Mouse (Mus musculus) liver, postnatal 0 days (tissue): ENCODE measurements around the gene Msantd3. TPM values are rescaled to one million over a fixed set of nuclear protein-coding genes. Genes with fewer than 3 reads are reported as not detected.

Experiments used
- ATAC-seq: fragments of 200-750 bp; cut with Nextera tagmentation; 2 replicates; pipeline ENCODE4 v1.8.0; 2017; ENCODE audit warnings: mild to moderate bottlenecking, moderate library complexity
- DNase-seq: peaks from one replicate; pipeline ENCODE4 v3.0.0-alpha.2; 2016
- H3K27ac ChIP-seq: fragments of 300-500 bp; sonication (generic); 2 replicates; pipeline ENCODE4 v1.5.1; 2014; ENCODE audit warnings: antibody characterized with exemption, moderate library complexity, mild to moderate bottlenecking, low read depth
- H3K27me3 ChIP-seq: fragments of 300-500 bp; sonication (generic); 2 replicates; pipeline ENCODE4 v1.6.1; 2014; ENCODE audit warnings: low read length, control low read depth, mixed read lengths; ENCODE audit not compliant: insufficient read depth
- H3K36me3 ChIP-seq: fragments of 300-500 bp; sonication (generic); replicated peaks from 2 replicates; pipeline ENCODE4 v1.6.1; 2014; ENCODE audit warnings: mild to moderate bottlenecking, control low read depth, low read length, moderate library complexity, mixed read lengths; ENCODE audit not compliant: insufficient read depth
- H3K4me1 ChIP-seq: fragments of 300-500 bp; sonication (generic); 2 replicates; pipeline ENCODE4 v1.6.1; 2014; ENCODE audit warnings: antibody characterized with exemption, mild to moderate bottlenecking, control low read depth; ENCODE audit not compliant: insufficient read depth
- H3K4me2 ChIP-seq: fragments of 300-500 bp; sonication (generic); 2 replicates; pipeline ENCODE4 v1.6.1; 2014; ENCODE audit warnings: low read depth, mild to moderate bottlenecking, low read length, moderate library complexity, mixed read lengths
- H3K4me3 ChIP-seq: fragments of 300-500 bp; sonication (generic); 2 replicates; pipeline ENCODE4 v1.5.1; 2014; ENCODE audit warnings: low read depth, low read length
- H3K9ac ChIP-seq: fragments of 300-500 bp; sonication (generic); replicated peaks from 2 replicates; pipeline ENCODE4 v1.6.1; 2014; ENCODE audit warnings: mild to moderate bottlenecking, moderate library complexity
- H3K9me3 ChIP-seq: fragments of 300-500 bp; sonication (generic); 2 replicates; pipeline ENCODE4 v1.6.1; 2016; ENCODE audit warnings: mild to moderate bottlenecking, control low read depth, low read length, mixed read lengths
- CTCF ChIP-seq: sonication (generic); IDR thresholded peaks from 2 replicates; pipeline ENCODE4 v1.5.1; 2016; ENCODE audit warnings: antibody characterized with exemption, low read depth
- EP300 ChIP-seq: IDR thresholded peaks from 2 replicates; pipeline ENCODE4 v1.6.1; 2016; ENCODE audit warnings: antibody characterized with exemption, low read depth, mild to moderate bottlenecking
- WGBS: fragments of 180-500 bp; shearing (Covaris S2); extraction: QIAGEN DNeasy Blood & Tissue Kit; methylation state at CpG from one replicate; pipeline ENCODE4 v1.1.7; 2014; ENCODE audit not compliant: insufficient replicate concordance; 5-methylcytosine and 5-hydroxymethylcytosine counted together
- polyA plus RNA-seq: library from polyadenylated mRNA; unstranded; fragments of >200 nt; fragmentation: Nextera tagmentation; extraction: Ambion mirVana; gene quantifications from 2 replicates; pipeline ENCODE4 v1.2.1, GENCODE M21; 2015

The Msantd3 gene
- polyA plus RNA-seq, 1 experiment from 2014 or later: 2.3 TPM

DNA sequence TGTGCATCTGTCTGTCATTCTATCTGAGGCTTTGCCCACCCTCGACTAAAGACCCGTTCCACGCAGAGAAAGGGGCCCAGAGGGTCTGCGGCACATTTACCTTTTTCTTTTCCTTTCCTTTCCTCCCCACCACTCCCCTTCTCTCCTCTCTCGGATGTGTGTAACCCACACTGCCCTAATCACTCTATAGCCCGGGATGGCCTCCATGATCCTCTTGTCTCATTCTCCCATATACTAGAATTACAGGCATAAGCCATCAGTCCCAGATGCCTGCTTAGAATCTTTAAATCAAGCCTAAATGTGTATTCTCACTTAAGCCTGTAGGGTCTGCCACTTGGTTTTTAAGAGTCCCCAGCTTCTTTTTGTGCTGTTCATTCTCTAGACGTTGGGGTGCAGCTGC is 36.6 kb downstream of the Msantd3 start:
- H3K4me3 ChIP-seq: no peak overlapping the region
- no peaks in the 10 kb centered on the region for H3K4me1 ChIP-seq
- ATAC-seq: no peak
- H3K9me3 ChIP-seq: no peaks in the 10 kb centered on the region
- no peaks in the 10 kb centered on the region for H3K36me3 ChIP-seq
- H3K27ac ChIP-seq: no peak overlapping the region
- no peak overlapping the region for H3K9ac ChIP-seq
- H3K27me3 ChIP-seq: no peaks in the 10 kb centered on the region
- TF ChIP-seq EP300 (no peak), CTCF (no peak)
- WGBS: 84% methylated on average over 7 of the region's 7 CpGs
- DNase-seq: no peak
- H3K4me2 ChIP-seq: no peak overlapping the region

DNA sequence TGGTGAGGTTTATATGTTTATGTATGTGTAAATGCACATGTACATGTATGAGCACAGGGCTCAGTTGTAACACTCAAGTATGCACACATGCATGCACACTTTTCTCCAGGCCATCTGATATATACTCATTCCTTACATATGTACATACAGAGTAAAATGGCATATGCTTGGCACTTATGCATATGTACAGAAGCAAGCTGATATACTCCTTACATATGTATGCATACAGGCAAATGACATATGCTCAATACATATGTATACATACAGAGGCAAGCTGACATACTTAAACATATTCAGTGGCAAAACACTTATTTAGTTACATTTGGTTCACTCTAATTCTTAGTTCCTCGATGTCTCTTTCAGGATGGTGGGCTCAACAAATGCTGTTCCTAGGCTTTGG is 38.1 kb downstream of the Msantd3 start:
- DNase-seq (no peak), ATAC-seq (no peak)
- H3K4me2 ChIP-seq: no peak overlapping the region
- no peak overlapping the region for H3K9ac ChIP-seq
- no peaks in the 10 kb centered on the region for H3K27me3 ChIP-seq
- TF ChIP-seq EP300: no peak
- TF ChIP-seq CTCF: no peak
- no peaks in the 10 kb centered on the region for H3K4me1 ChIP-seq
- H3K9me3 ChIP-seq: no peaks in the 10 kb centered on the region
- H3K36me3 ChIP-seq: no peaks in the 10 kb centered on the region
- 74% methylated on average over 1 of the region's 1 CpGs for WGBS
- no peak overlapping the region for H3K27ac ChIP-seq
- no peak overlapping the region for H3K4me3 ChIP-seq

DNA sequence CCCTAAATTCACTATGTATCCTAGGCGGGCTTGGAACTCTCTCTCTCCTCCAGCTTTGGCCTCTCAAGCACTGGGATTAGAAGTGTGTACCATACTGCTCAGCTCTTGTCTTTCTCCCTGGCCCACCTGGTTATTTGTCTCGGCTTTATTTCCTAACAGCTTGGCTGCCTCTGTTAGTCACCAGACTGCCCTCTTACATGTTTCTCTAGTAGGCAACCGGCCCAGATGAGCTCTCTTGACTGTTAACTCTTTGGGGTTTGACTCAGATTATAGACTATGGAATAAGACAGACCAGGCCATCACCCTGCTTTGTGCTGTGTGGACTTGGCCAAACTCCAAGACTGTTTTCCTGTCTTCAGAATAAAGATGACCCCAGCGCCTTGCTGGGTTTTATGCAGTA is 38.7 kb downstream of the Msantd3 start:
- DNase-seq: no peak
- no peak for ATAC-seq

DNA sequence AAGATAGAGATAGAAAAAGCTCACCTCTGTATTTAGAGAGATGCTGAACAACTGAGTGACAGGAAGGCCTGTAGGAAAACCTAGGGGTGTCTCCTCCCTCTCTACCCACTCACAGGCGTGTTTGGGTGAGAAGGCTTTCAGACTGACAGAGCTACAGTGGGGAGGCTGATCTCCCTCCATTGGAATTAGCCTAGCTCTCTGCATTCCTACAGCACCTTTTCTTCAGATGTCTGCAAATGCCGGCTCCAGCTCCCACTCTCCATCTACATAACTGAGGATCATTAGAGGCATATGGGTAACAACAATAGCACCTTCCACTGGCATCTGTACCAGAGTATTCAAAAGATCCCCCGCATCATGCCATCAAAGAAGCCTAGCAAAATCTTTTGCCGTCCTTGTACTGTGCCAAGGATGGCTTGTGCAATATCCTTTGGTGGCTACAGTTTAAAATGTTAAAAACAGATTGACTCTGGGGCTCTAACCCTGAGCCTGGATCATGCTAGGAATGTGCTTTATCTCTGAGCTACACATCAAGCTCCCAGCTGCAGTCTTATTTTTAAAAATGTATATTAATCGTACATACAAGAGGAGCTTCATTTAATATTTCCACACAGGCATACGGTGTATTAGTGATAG is 39.9 kb downstream of the Msantd3 start:
- WGBS: 69% methylated on average over 6 of the region's 6 CpGs
- no peak overlapping the region for H3K27ac ChIP-seq

More for the DNA sequence above, 38.7 kb downstream of the Msantd3 start:
- no peaks in the 10 kb centered on the region for H3K27me3 ChIP-seq
- H3K36me3 ChIP-seq: no peaks in the 10 kb centered on the region
- 53% methylated on average over 4 of the region's 4 CpGs for WGBS
- TF ChIP-seq EP300 (no peak), CTCF (no peak)
- H3K4me1 ChIP-seq: no peaks in the 10 kb centered on the region
- no peak overlapping the region for H3K9ac ChIP-seq
- H3K9me3 ChIP-seq: no peaks in the 10 kb centered on the region
- H3K4me2 ChIP-seq: no peak overlapping the region
- H3K27ac ChIP-seq: no peak overlapping the region
- no peak overlapping the region for H3K4me3 ChIP-seq

DNA sequence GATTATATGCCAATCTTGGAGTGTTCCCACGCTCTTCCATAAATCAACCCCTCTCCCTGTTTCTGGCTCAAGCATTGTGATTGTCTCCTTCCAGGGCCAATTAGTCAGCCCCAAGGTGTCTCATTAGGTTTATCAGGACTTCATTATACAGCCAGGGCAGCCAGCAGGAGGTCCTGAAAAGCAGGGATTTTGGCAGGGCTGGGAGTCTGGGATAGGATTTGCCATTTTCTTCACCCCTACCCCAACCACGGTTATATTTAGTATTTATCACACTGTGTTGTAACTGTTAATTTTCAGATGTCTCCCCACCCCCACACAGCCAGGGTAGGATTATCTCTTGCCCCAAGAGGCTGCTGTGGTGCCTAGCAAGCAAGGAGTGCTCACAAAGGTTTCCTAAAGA is 41.5 kb downstream of the Msantd3 start:
- no peak for ATAC-seq
- no peak overlapping the region for H3K9ac ChIP-seq
- WGBS: 30% methylated on average over 2 of the region's 2 CpGs

More for the DNA sequence above, 39.9 kb downstream of the Msantd3 start:
- Histone ChIP-seq H3K4me2 (no peak overlapping the region), H3K4me3 (no peak overlapping the region), H3K27me3 (peaks cover 2% of the 10 kb centered on the region; the same call in 1 of the 2 replicates), H3K9ac (no peak overlapping the region), H3K36me3 (no peaks in the 10 kb centered on the region), H3K4me1 (no peaks in the 10 kb centered on the region), H3K9me3 (no peaks in the 10 kb centered on the region)
- no peak for DNase-seq
- no peak for ATAC-seq
- TF ChIP-seq EP300: no peak
- TF ChIP-seq CTCF: no peak

DNA sequence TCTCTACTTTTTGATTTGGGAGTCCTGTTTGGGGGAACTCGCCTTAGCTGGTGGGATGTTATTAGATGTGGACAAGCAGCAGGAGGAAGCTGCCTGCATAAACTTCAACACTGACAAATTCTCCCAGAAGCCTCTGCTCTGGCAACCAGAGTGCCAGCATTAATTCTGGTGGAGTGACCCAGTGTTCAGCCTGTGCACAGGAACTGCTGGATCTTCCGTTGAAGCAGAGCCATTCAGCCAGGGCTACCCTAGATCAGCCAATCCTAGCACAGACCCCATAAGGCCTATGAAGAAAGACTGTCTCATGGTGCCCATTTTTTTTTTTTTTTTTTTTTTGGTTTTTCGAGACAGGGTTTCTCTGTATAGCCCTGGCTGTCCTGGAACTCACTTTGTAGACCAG is 42.3 kb downstream of the Msantd3 start:
- 77% methylated on average over 2 of the region's 3 CpGs for WGBS
- H3K4me1 ChIP-seq: no peaks in the 10 kb centered on the region; the same call in 1 of the 2 replicates
- TF ChIP-seq EP300 (no peak), CTCF (no peak)
- no peak for ATAC-seq
- no peak overlapping the region for H3K4me2 ChIP-seq
- no peak overlapping the region for H3K4me3 ChIP-seq
- H3K27me3 ChIP-seq: peaks cover 12% of the 10 kb centered on the region; the same call in 1 of the 2 replicates
- no peaks in the 10 kb centered on the region for H3K36me3 ChIP-seq
- H3K9me3 ChIP-seq: no peaks in the 10 kb centered on the region
- H3K9ac ChIP-seq: no peak overlapping the region
- DNase-seq: no peak
- H3K27ac ChIP-seq: no peak overlapping the region

More for the DNA sequence above, 41.5 kb downstream of the Msantd3 start:
- no peaks in the 10 kb centered on the region for H3K36me3 ChIP-seq
- no peak overlapping the region for H3K4me2 ChIP-seq
- no peak overlapping the region for H3K27ac ChIP-seq
- H3K9me3 ChIP-seq: no peaks in the 10 kb centered on the region
- peaks cover 7% of the 10 kb centered on the region; the same call in 1 of the 2 replicates for H3K27me3 ChIP-seq
- H3K4me3 ChIP-seq: no peak overlapping the region
- DNase-seq: no peak
- TF ChIP-seq EP300 (no peak), CTCF (no peak)
- no peaks in the 10 kb centered on the region; the same call in 1 of the 2 replicates for H3K4me1 ChIP-seq
